Mouse (Mus musculus): ENCODE data around the gene Pappa2. TPM values are rescaled to one million over a fixed set of nuclear protein-coding genes. Genes with fewer than 3 reads are reported as not detected.

Pappa2 gene
- polyA plus RNA-seq, 1 experiment = 3.3 TPM

DNA sequence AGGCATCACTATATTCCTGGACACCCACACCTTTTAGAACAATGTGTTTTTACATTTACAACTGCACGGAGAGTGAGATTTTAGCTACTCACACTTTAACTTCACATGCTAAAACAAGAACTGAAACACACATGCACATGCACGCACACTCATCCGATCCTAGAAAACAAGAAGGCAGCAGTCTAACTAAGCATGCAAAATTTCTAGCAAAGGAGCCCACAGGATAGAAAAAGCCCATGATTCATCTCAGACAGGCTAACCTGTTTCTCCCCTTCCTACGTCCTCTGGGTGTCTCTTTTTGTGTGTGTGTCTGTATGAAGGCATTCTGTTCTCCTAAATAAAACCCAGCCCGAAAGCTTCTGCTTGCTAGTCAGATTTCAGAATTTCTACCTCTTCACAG lies 239.3 kb downstream of the Pappa2 start:
- no peak overlapping the region for H3K4me3 ChIP-seq (ENCODE audit: insufficient read depth, low read length)
- no peak overlapping the region for H3K27ac ChIP-seq (ENCODE audit: insufficient read depth, low read length)
- H3K4me1 ChIP-seq (ENCODE audit: control insufficient read depth, insufficient read depth, low read length) = no peaks in the 10 kb centered on the region
- TF ChIP-seq POLR2A (IDR thresholded peaks at IDR 0.05; ENCODE audit: low read depth, low read length) (no peak), CTCF (IDR thresholded peaks at IDR 0.05; ENCODE audit: borderline replicate concordance, insufficient read depth, low read length) (no peak)

- Histone ChIP-seq H3K4me3 (ENCODE audit: insufficient read depth, low read length) (no peak overlapping the region), H3K27ac (ENCODE audit: insufficient read depth, low read length) (no peak overlapping the region), H3K4me1 (ENCODE audit: control insufficient read depth, insufficient read depth, low read length) (peaks cover 2% of the 10 kb centered on the region; the same call in 1 of the 2 replicates)
- TF ChIP-seq CTCF (IDR thresholded peaks at IDR 0.05; ENCODE audit: borderline replicate concordance, insufficient read depth, low read length) (no peak), POLR2A (IDR thresholded peaks at IDR 0.05; ENCODE audit: low read depth, low read length) (no peak)
Observed at GRCm38 (mm10) chr1:158740161-158740766, 240.0 kb downstream of the Pappa2 start.

GRCm38 (mm10) chr1:158739132-158739919 lies 241.0 kb downstream of the Pappa2 start:
- H3K4me3 ChIP-seq (ENCODE audit: insufficient read depth, low read length) = no peak overlapping the region
- peaks cover 5% of the 10 kb centered on the region for H3K4me1 ChIP-seq (ENCODE audit: control insufficient read depth, insufficient read depth, low read length)
- no peak for TF ChIP-seq CTCF (IDR thresholded peaks at IDR 0.05; ENCODE audit: borderline replicate concordance, insufficient read depth, low read length)
- no peak for TF ChIP-seq POLR2A (IDR thresholded peaks at IDR 0.05; ENCODE audit: low read depth, low read length)
- no peak overlapping the region for H3K27ac ChIP-seq (ENCODE audit: insufficient read depth, low read length)

DNA sequence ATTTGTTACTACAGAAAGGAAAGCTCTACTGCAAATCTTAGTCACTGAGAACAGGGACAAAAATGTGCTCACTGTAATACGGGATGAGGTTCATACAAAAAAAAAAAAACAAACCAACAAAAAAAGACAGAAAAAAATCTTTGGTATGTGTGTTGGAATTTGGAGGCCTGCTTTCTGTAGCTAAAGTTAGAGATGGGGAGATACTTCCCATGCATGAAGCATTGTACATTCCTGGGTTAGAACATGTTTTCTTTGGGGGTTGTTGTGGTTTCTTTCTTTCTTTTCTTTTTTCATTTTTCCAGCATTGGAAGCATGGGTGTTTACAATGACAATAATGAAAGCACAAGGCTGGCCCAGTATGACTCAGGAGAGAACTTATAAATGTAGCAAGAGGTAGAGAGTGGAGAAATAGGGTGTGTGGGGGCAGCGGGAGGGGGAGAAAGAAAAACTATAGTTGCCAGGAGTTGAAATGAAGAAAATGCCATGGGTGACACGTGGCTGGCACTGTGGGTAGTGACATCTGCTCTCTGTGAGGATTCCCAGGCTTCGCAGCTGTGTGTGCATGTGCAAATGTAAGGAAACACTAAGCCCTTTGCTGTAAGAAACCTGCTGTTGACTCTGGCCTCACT lies 247.3 kb downstream of the Pappa2 start:
- Histone ChIP-seq H3K4me1 (ENCODE audit: control insufficient read depth, insufficient read depth, low read length) (peaks cover 16% of the 10 kb centered on the region), H3K27ac (ENCODE audit: insufficient read depth, low read length) (peak overlapping the region; percentile 67), H3K4me3 (ENCODE audit: insufficient read depth, low read length) (no peak overlapping the region)
- no peak for TF ChIP-seq POLR2A (IDR thresholded peaks at IDR 0.05; ENCODE audit: low read depth, low read length)
- TF ChIP-seq CTCF (IDR thresholded peaks at IDR 0.05; ENCODE audit: borderline replicate concordance, insufficient read depth, low read length) = no peak

DNA sequence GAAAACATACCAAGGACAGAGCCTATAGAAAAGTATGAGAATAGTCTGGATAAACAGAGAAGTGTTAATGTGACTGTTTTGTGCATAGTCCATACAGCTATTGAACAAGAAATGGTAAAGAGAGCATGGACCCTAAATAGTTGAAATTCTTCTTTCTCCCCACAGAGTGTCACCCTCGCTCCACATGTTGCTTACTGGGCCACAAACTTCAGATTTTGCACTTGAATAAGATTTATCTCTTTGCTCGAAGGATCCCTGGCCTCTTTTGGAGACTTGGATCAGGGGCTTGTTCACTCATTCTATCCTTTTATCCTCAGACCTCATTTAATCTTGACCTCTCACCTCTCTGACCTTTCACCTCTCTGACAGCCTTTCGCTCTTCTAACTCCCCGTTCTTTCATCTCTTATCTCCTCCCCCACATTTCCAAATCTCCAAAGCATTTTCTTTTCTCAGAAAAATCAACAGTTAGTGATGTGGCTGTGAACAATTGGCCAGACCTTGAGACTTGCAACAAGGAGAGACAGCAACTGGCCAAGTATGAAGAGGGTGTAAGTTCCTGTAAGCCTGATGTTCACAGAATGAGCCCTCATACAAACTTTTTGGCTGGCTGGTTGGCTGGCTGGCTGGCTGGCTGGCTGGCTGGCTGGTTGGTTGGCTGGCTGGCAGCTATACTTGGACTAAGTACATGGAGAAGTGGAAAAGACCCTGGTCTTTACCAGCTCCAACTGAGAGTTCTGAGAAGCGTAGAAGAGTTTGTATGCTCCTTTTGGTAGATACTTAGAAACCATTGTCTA lies 266.8 kb downstream of the Pappa2 start:
- Histone ChIP-seq H3K4me1 (ENCODE audit: control insufficient read depth, insufficient read depth, low read length) (peaks cover 4% of the 10 kb centered on the region; the same call in 1 of the 2 replicates), H3K4me3 (ENCODE audit: insufficient read depth, low read length) (no peak overlapping the region), H3K27ac (ENCODE audit: insufficient read depth, low read length) (peak overlapping the region; percentile 32; the same call in 1 of the 2 replicates)
- TF ChIP-seq CTCF (IDR thresholded peaks at IDR 0.05; ENCODE audit: borderline replicate concordance, insufficient read depth, low read length) (no peak), POLR2A (IDR thresholded peaks at IDR 0.05; ENCODE audit: low read depth, low read length) (no peak)

DNA sequence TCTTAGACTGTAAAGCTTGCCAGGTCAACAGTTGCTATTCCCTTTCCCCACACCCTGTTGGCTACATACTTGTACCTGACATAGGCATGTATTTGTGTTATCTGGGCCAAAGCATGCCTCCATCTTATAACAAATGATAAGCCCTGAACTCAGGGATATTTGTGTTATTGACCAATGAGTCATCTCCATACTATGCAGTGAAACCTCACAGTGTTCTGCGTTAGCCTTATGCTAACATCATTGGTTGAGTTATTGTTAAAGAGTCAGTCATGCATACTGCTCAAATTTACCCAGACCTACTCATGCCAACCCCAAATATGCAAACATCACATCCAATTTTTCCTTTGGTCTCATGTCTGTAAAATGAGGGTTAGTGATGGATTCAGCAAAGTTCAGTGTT lies 279.0 kb downstream of the Pappa2 start:
- Histone ChIP-seq H3K4me1 (ENCODE audit: control insufficient read depth, insufficient read depth, low read length) (peaks cover 4% of the 10 kb centered on the region; the same call in 1 of the 2 replicates), H3K4me3 (ENCODE audit: insufficient read depth, low read length) (no peak overlapping the region), H3K27ac (ENCODE audit: insufficient read depth, low read length) (no peak overlapping the region)
- TF ChIP-seq CTCF (IDR thresholded peaks at IDR 0.05; ENCODE audit: borderline replicate concordance, insufficient read depth, low read length) = no peak
- TF ChIP-seq POLR2A (IDR thresholded peaks at IDR 0.05; ENCODE audit: low read depth, low read length) = no peak

GRCm38 (mm10) chr1:158700147-158700546 lies 280.1 kb downstream of the Pappa2 start:
- TF ChIP-seq CTCF (IDR thresholded peaks at IDR 0.05; ENCODE audit: borderline replicate concordance, insufficient read depth, low read length) (no peak), POLR2A (IDR thresholded peaks at IDR 0.05; ENCODE audit: low read depth, low read length) (no peak)
- Histone ChIP-seq H3K4me1 (ENCODE audit: control insufficient read depth, insufficient read depth, low read length) (peaks cover 4% of the 10 kb centered on the region; the same call in 1 of the 2 replicates), H3K27ac (ENCODE audit: insufficient read depth, low read length) (no peak overlapping the region), H3K4me3 (ENCODE audit: insufficient read depth, low read length) (no peak overlapping the region)

GRCm38 (mm10) chr1:158699276-158699675 lies 281.0 kb downstream of the Pappa2 start:
- Histone ChIP-seq H3K27ac (ENCODE audit: insufficient read depth, low read length) (no peak overlapping the region), H3K4me1 (ENCODE audit: control insufficient read depth, insufficient read depth, low read length) (peaks cover 4% of the 10 kb centered on the region; the same call in 1 of the 2 replicates), H3K4me3 (ENCODE audit: insufficient read depth, low read length) (no peak overlapping the region)
- TF ChIP-seq POLR2A (IDR thresholded peaks at IDR 0.05; ENCODE audit: low read depth, low read length) (no peak), CTCF (IDR thresholded peaks at IDR 0.05; ENCODE audit: borderline replicate concordance, insufficient read depth, low read length) (no peak)

- H3K27ac ChIP-seq (ENCODE audit: insufficient read depth, low read length) = no peak overlapping the region
- no peak overlapping the region for H3K4me3 ChIP-seq (ENCODE audit: insufficient read depth, low read length)
- peaks cover 4% of the 10 kb centered on the region; the same call in 1 of the 2 replicates for H3K4me1 ChIP-seq (ENCODE audit: control insufficient read depth, insufficient read depth, low read length)
- TF ChIP-seq CTCF (IDR thresholded peaks at IDR 0.05; ENCODE audit: borderline replicate concordance, insufficient read depth, low read length) = no peak
- no peak for TF ChIP-seq POLR2A (IDR thresholded peaks at IDR 0.05; ENCODE audit: low read depth, low read length)
Observed at GRCm38 (mm10) chr1:158697859-158698569, 282.3 kb downstream of the Pappa2 start.

Measured in embryonic fibroblast, embryonic 13.5 days (primary cell).